Mouse (Mus musculus) CH12.LX (cell line): ENCODE results near the gene Hdac9. TPM values are rescaled to one million over a fixed set of nuclear protein-coding genes. Genes with fewer than 3 reads are reported as not detected.
A peak's percentile ranks its signal among the peaks of the same experiment; 100 is the strongest.

Experiments used
- DNase-seq: peaks from one replicate; pipeline ENCODE4 v3.0.0-alpha.2; 2013; ENCODE audit errors: extremely low read depth
- H3K27ac ChIP-seq: 2 replicates; pipeline ENCODE4 v1.5.1; 2012; ENCODE audit warnings: low read depth, mild to moderate bottlenecking, control low read depth, moderate library complexity; ENCODE audit not compliant: insufficient read depth
- H3K27me3 ChIP-seq: replicated peaks from 2 replicates; pipeline ENCODE3; 2012; ENCODE audit warnings: inconsistent platforms
- H3K36me3 ChIP-seq, 2 experiments: replicated peaks in 1 of 2; 2 replicates each; pipeline versions ENCODE3 to v1.6.1; 2012; ENCODE audit warnings: inconsistent platforms in 1 of 2, low read length in 1 of 2, mild to moderate bottlenecking in 1 of 2, mixed read lengths in 1 of 2, moderate library complexity in 1 of 2; ENCODE audit not compliant: control insufficient read depth in 1 of 2, insufficient read depth in 1 of 2
- H3K4me1 ChIP-seq, 2 experiments: 2 replicates each; pipeline ENCODE4 v1.6.1; 2012; ENCODE audit warnings: inconsistent platforms in 1 of 2, moderate library complexity in 1 of 2; ENCODE audit not compliant: insufficient read depth in 2 of 2, control insufficient read depth in 1 of 2
- H3K4me2 ChIP-seq: 2 replicates; pipeline ENCODE4 v1.6.1; 2012; ENCODE audit warnings: low read depth, mild to moderate bottlenecking, control low read depth; ENCODE audit not compliant: poor library complexity, insufficient read depth, severe bottlenecking
- H3K4me3 ChIP-seq, 3 experiments: fragments of 150-350 bp in 1 of 3; sonication (generic) in 1 of 3; replicated peaks in 1 of 3; 2 replicates each; pipeline versions ENCODE3 to v1.5.1; 2011 to 2012; ENCODE audit warnings: low read depth in 2 of 3, low read length in 2 of 3, mild to moderate bottlenecking in 2 of 3, moderate library complexity in 2 of 3, control low read depth in 1 of 3, improper control_type of control experiment in 1 of 3, inconsistent platforms in 1 of 3, mixed read lengths in 1 of 3; ENCODE audit not compliant: poor library complexity in 1 of 3
- H3K79me2 ChIP-seq: replicated peaks from 2 replicates; pipeline ENCODE4 v1.6.1; 2012; ENCODE audit warnings: mild to moderate bottlenecking, moderate library complexity; ENCODE audit not compliant: control insufficient read depth, poor library complexity, insufficient read depth, severe bottlenecking; ENCODE audit errors: extremely low read depth
- H3K9ac ChIP-seq: 2 replicates; pipeline ENCODE4 v1.6.1; 2012; ENCODE audit warnings: low read depth, mild to moderate bottlenecking, control low read depth, moderate library complexity; ENCODE audit not compliant: insufficient read depth
- H3K9me3 ChIP-seq: replicated peaks from 2 replicates; pipeline ENCODE3; 2012; ENCODE audit warnings: low read length, inconsistent platforms, mixed read lengths
- CHD1 ChIP-seq: IDR thresholded peaks from 2 replicates; pipeline ENCODE4 v1.6.1; 2012; ENCODE audit warnings: low read depth, low read length, improper control_type of control experiment, inconsistent platforms
- CHD2 ChIP-seq: IDR thresholded peaks from 2 replicates; pipeline ENCODE4 v1.6.1; 2011; ENCODE audit warnings: low read length, improper control_type of control experiment
- CTCF ChIP-seq, 2 experiments: IDR thresholded peaks in 1 of 2; conservative IDR thresholded peaks in 1 of 2; 2 replicates each; pipeline ENCODE4 v1.5.1; 2011 to 2012; ENCODE audit warnings: low read depth in 2 of 2, low read length in 2 of 2, improper control_type of control experiment in 1 of 2, inconsistent platforms in 1 of 2, mild to moderate bottlenecking in 1 of 2, moderate library complexity in 1 of 2
- E2F4 ChIP-seq: IDR thresholded peaks from 2 replicates; pipeline ENCODE4 v1.6.1; 2011; ENCODE audit warnings: low read depth, low read length, improper control_type of control experiment; ENCODE audit not compliant: insufficient replicate concordance
- EP300 ChIP-seq: IDR thresholded peaks from 2 replicates; pipeline ENCODE4 v1.6.1; 2011; ENCODE audit warnings: low read length, improper control_type of control experiment
- IRF4 ChIP-seq: IDR thresholded peaks from 2 replicates; pipeline ENCODE4 v1.6.1; 2014; ENCODE audit warnings: low read depth, mild to moderate bottlenecking, inconsistent platforms, low read length, improper control_type of control experiment
- JUND ChIP-seq: conservative IDR thresholded peaks from 2 replicates; pipeline ENCODE4 v1.6.1; 2011; ENCODE audit warnings: low read depth, low read length, improper control_type of control experiment
- MAX ChIP-seq: IDR thresholded peaks from 2 replicates; pipeline ENCODE4 v1.6.1; 2011; ENCODE audit warnings: low read length, improper control_type of control experiment
- MAZ ChIP-seq: IDR thresholded peaks from 2 replicates; pipeline ENCODE4 v1.6.1; 2012; ENCODE audit warnings: low read depth, mild to moderate bottlenecking, inconsistent platforms, low read length, improper control_type of control experiment, moderate library complexity
- MEF2A ChIP-seq: IDR thresholded peaks from 2 replicates; pipeline ENCODE4 v1.6.1; 2014; ENCODE audit warnings: low read depth, mild to moderate bottlenecking, inconsistent platforms, low read length, improper control_type of control experiment, borderline replicate concordance
- MYC ChIP-seq: IDR thresholded peaks from 2 replicates; pipeline ENCODE4 v1.6.1; 2011; ENCODE audit warnings: low read depth, mild to moderate bottlenecking, improper control_type of control experiment, low read length
- NELFE ChIP-seq: IDR thresholded peaks from 2 replicates; pipeline ENCODE4 v1.6.1; 2011; ENCODE audit warnings: low read depth, low read length, improper control_type of control experiment
- POLR2A ChIP-seq: IDR thresholded peaks from 2 replicates; pipeline ENCODE4 v1.6.1; 2011; ENCODE audit warnings: low read depth, mild to moderate bottlenecking, improper control_type of control experiment, low read length
- RCOR1 ChIP-seq: conservative IDR thresholded peaks from 2 replicates; pipeline ENCODE4 v1.6.1; 2012; ENCODE audit warnings: low read depth, mild to moderate bottlenecking, inconsistent platforms, low read length, improper control_type of control experiment
- TBP ChIP-seq: conservative IDR thresholded peaks from 2 replicates; pipeline ENCODE4 v1.6.1; 2011; ENCODE audit warnings: low read depth, low read length, improper control_type of control experiment
- USF2 ChIP-seq: conservative IDR thresholded peaks from 2 replicates; pipeline ENCODE4 v1.6.1; 2011; ENCODE audit warnings: low read depth, low read length, improper control_type of control experiment
- ZMIZ1 ChIP-seq: IDR thresholded peaks from 2 replicates; pipeline ENCODE4 v1.6.1; 2012; ENCODE audit warnings: low read depth, mild to moderate bottlenecking, inconsistent platforms, low read length, improper control_type of control experiment
- ZNF384 ChIP-seq: IDR thresholded peaks from 2 replicates; pipeline ENCODE4 v1.6.1; 2012; ENCODE audit warnings: low read depth, low read length, improper control_type of control experiment, inconsistent platforms
- dilution Hi-C: fragments of 300-500 bp; cut with MboI; formaldehyde crosslinking; loops from 2 replicates; pipeline ENCODE4 v1.14.3; 2020; ENCODE audit warnings: low sequenced_read_pairs; ENCODE audit not compliant: extremely low pct_unique_long_range_greater_than_20kb, extremely low pct_ligation_motif_present
- in situ Hi-C: fragments of 300-500 bp; cut with MboI; formaldehyde crosslinking; loops from 3 replicates; pipeline ENCODE4 v1.14.3; 2019; ENCODE audit warnings: low sequenced_read_pairs, low pct_ligation_motif_present, low pct_unique_long_range_greater_than_20kb, mixed read lengths
- polyA plus RNA-seq: library from polyadenylated mRNA; unstranded; fragments of >175 nt; gene quantifications from 2 replicates; pipeline ENCODE4 v1.2.1, GENCODE M21; 2012; ENCODE audit warnings: low read depth; ENCODE audit not compliant: insufficient read length
- total RNA-seq, 2 experiments: library from RNA; depleted of rRNA; stranded (reverse); fragments of 300-350 nt in 1 of 2; fragments of >200 nt in 1 of 2; gene quantifications; 2 replicates each; pipeline ENCODE4 v1.2.3; 2012 to 2014

The Hdac9 gene
- total and polyA plus RNA-seq, 3 experiments: 0.04 to 0.38 (median 0.17) TPM

GRCm38 (mm10) chr12:34142743-34143142, 774.2 kb downstream of the Hdac9 start:
- no peaks in the 10 kb centered on the region for H3K79me2 ChIP-seq
- no peak overlapping the region for H3K27ac ChIP-seq
- H3K27me3 ChIP-seq: no peaks in the 10 kb centered on the region
- H3K9me3 ChIP-seq: no peaks in the 10 kb centered on the region
- DNase-seq: peak; percentile 46
- peaks cover 0 to 6% of the 10 kb centered on the region in 2 experiments; a peak in 2 of 4 replicates for H3K4me1 ChIP-seq
- in situ Hi-C loops: no loop called here
- no peak overlapping the region for H3K4me3 ChIP-seq
- H3K4me2 ChIP-seq: peak overlapping the region; percentile 44; the same call in 1 of the 2 replicates
- H3K9ac ChIP-seq: no peak overlapping the region
- H3K36me3 ChIP-seq: no peaks in the 10 kb centered on the region
- dilution Hi-C loops: no loop called here
- TF ChIP-seq RCOR1 (no peak), ZMIZ1 (no peak), IRF4 (peak; percentile 84), MAX (no peak), POLR2A (no peak), EP300 (peak; percentile 76), TBP (no peak), ZNF384 (peak; percentile 56; the same call in 1 of the 2 replicates)

- no peak for TF ChIP-seq CHD1
- no peak for TF ChIP-seq NELFE
- TF ChIP-seq E2F4: no peak
- TF ChIP-seq TBP: no peak
- TF ChIP-seq ZNF384: no peak
- no peak for TF ChIP-seq USF2
- no peak for TF ChIP-seq CHD2
- no peak for TF ChIP-seq JUND
- no peak for TF ChIP-seq CTCF (conservative IDR thresholded peaks at IDR 0.05 in 1 of 2, IDR thresholded peaks at IDR 0.05 in 1 of 2; ENCODE audit: low read depth in 2 of 2, low read length in 2 of 2)
- TF ChIP-seq MYC: no peak
- no peak for TF ChIP-seq MEF2A
- TF ChIP-seq MAZ: no peak
- H3K9me3 ChIP-seq: no peaks in the 10 kb centered on the region
- no peaks in the 10 kb centered on the region for H3K27me3 ChIP-seq
- no peak overlapping the region for H3K9ac ChIP-seq
- H3K79me2 ChIP-seq: no peaks in the 10 kb centered on the region
- H3K4me3 ChIP-seq: no peak overlapping the region
- no peaks in the 10 kb centered on the region for H3K4me1 ChIP-seq
- dilution Hi-C loops: no loop called here
- DNase-seq: no peak
- in situ Hi-C loops: no loop called here
- H3K4me2 ChIP-seq: no peak overlapping the region
- H3K36me3 ChIP-seq: no peaks in the 10 kb centered on the region
- H3K27ac ChIP-seq: no peak overlapping the region
Observed at GRCm38 (mm10) chr12:34113336-34113735, 803.6 kb downstream of the Hdac9 start.
